9 mouse cellular contexts compared by ENCODE assay signal in genomic region chr12:91401049-91401352, GRCm38 (mm10). TPM values are rescaled to one million over a fixed set of nuclear protein-coding genes. Genes with fewer than 3 reads are reported as not detected.
DNase-seq lines count a peak whose midpoint lies in the region; ATAC-seq and TF ChIP-seq lines count a peak whose summit lies in the region.
"Had no signal": no experiment of that assay in that cellular context is flagged by ENCODE, and none has a peak within 500 bp of the region (broad histone marks: within the 10 kb centered on the region; RNA-seq: fewer than 3 reads in every experiment).

No protein-coding gene starts in this region.

- ATAC-seq in kidney, embryonic 14.5 days (ENCODE audit: low FRiP score, low TSS enrichment): peak; percentile 24
- no peak; the same call in 1 of the 2 replicates for ATAC-seq in embryonic facial prominence, embryonic 11.5 days (replicated peaks; ENCODE audit: insufficient number of reproducible peaks, low FRiP score, low TSS enrichment, low read depth)
- peak; percentile 15 for ATAC-seq in intestine, embryonic 15.5 days
- ATAC-seq in midbrain, postnatal 0 days (ENCODE audit: low FRiP score): peak; percentile 39; the same call in 1 of the 2 replicates

- H3K9ac ChIP-seq in kidney, embryonic 14.5 days (ENCODE audit: low read depth, low read length): peak overlapping the region; percentile 44; the same call in 1 of the 2 replicates
- H3K9ac ChIP-seq in embryonic facial prominence, embryonic 11.5 days (replicated peaks; ENCODE audit: low read length): peak overlapping the region; percentile 4; the same call in 1 of the 2 replicates
- H3K9ac ChIP-seq in intestine, embryonic 15.5 days: 0 out of 2 replicates have a peak overlapping the region, but pooled peaks have one; percentile 34
- peak overlapping the region; percentile 19; the same call in 1 of the 2 replicates for H3K9ac ChIP-seq in midbrain, postnatal 0 days (replicated peaks; ENCODE audit: low read length, poor library complexity, severe bottlenecking)

- WGBS in kidney, embryonic 14.5 days: 8% methylated on average over 12 of the region's 12 CpGs
- 5% methylated on average over 12 of the region's 12 CpGs for WGBS in embryonic facial prominence, embryonic 11.5 days
- WGBS in intestine, embryonic 15.5 days: 8% methylated on average over 12 of the region's 12 CpGs
- WGBS in midbrain, postnatal 0 days: 5% methylated on average over 12 of the region's 12 CpGs
- 9% methylated on average over 12 of the region's 12 CpGs for WGBS in cerebellum, adult 2 months

- no peak for TF ChIP-seq CTCF in midbrain, postnatal 0 days (IDR thresholded peaks at IDR 0.05)
- TF ChIP-seq CTCF in cerebellum, adult 2 months (IDR thresholded peaks at IDR 0.05; ENCODE audit: borderline replicate concordance, insufficient read depth, low read depth, low read length): no peak

- H3K4me3 ChIP-seq in kidney, embryonic 14.5 days (ENCODE audit: low read length): peak overlapping the region; percentile 46
- H3K4me3 ChIP-seq in embryonic facial prominence, embryonic 11.5 days (ENCODE audit: low read depth, low read length): peak overlapping the region; percentile 45
- peak overlapping the region; percentile 45 for H3K4me3 ChIP-seq in intestine, embryonic 15.5 days (replicated peaks)
- H3K4me3 ChIP-seq in midbrain, postnatal 0 days (ENCODE audit: low read depth, low read length): peak overlapping the region; percentile 42
- H3K4me3 ChIP-seq in cerebellum, adult 2 months (replicated peaks; ENCODE audit: insufficient read depth, low read depth, low read length): no peak overlapping the region

- TF ChIP-seq POLR2A in cerebellum, adult 2 months (IDR thresholded peaks at IDR 0.05; ENCODE audit: borderline replicate concordance, insufficient read depth, low read length): no peak

- no peak for DNase-seq in kidney, adult 8-10 months
- no peak for DNase-seq in embryonic facial prominence, embryonic 11.5 days (ENCODE audit: low spot score)
- DNase-seq in midbrain, postnatal 0 days (ENCODE audit: low spot score): no peak
- DNase-seq in frontal cortex, adult 2 months (ENCODE audit: extremely low spot score in 1 of 2, low spot score in 1 of 2): no peak
- no peak for DNase-seq in embryo, embryonic 10 days (ENCODE audit: low spot score)
- DNase-seq in cerebellum, adult 2 months: no peak
- DNase-seq: cerebellum, postnatal 36 days had no signal

- no peak overlapping the region for H3K27ac ChIP-seq in kidney, embryonic 14.5 days (ENCODE audit: low read depth, low read length)
- H3K27ac ChIP-seq in embryonic facial prominence, embryonic 11.5 days (replicated peaks; ENCODE audit: low read depth, low read length): no peak overlapping the region
- H3K27ac ChIP-seq in intestine, embryonic 15.5 days: no peak overlapping the region
- H3K27ac ChIP-seq in midbrain, postnatal 0 days (ENCODE audit: low read depth, low read length): no peak overlapping the region
- H3K27ac ChIP-seq in cerebellum, adult 2 months (ENCODE audit: insufficient read depth, low read length): no peak overlapping the region

- H3K27me3 ChIP-seq in kidney, embryonic 14.5 days (ENCODE audit: control insufficient read depth, insufficient read depth, low read length): peaks cover 23% of the 10 kb centered on the region; the same call in 1 of the 2 replicates
- H3K27me3 ChIP-seq in embryonic facial prominence, embryonic 11.5 days (ENCODE audit: control insufficient read depth, insufficient read depth, low read length): no peaks in the 10 kb centered on the region
- H3K27me3 ChIP-seq in intestine, embryonic 15.5 days (replicated peaks): peaks cover 12% of the 10 kb centered on the region
- peaks cover 11% of the 10 kb centered on the region; the same call in 1 of the 2 replicates for H3K27me3 ChIP-seq in midbrain, postnatal 0 days (ENCODE audit: insufficient read depth, low read length)
- no peaks in the 10 kb centered on the region for H3K27me3 ChIP-seq in cerebellum, adult 2 months (ENCODE audit: control insufficient read depth, insufficient read depth, low read length)

- H3K9me3 ChIP-seq in kidney, embryonic 14.5 days (ENCODE audit: control insufficient read depth, low read length): no peaks in the 10 kb centered on the region
- no peaks in the 10 kb centered on the region for H3K9me3 ChIP-seq in embryonic facial prominence, embryonic 11.5 days (replicated peaks; ENCODE audit: control insufficient read depth, low read length)
- H3K9me3 ChIP-seq in intestine, embryonic 15.5 days: no peaks in the 10 kb centered on the region
- no peaks in the 10 kb centered on the region for H3K9me3 ChIP-seq in midbrain, postnatal 0 days (ENCODE audit: low read length)

- H3K4me2 ChIP-seq in kidney, embryonic 14.5 days (replicated peaks; ENCODE audit: low read depth, low read length): peak overlapping the region; percentile 85
- H3K4me2 ChIP-seq in embryonic facial prominence, embryonic 11.5 days (ENCODE audit: low read depth, low read length): peak overlapping the region; percentile 81
- H3K4me2 ChIP-seq in intestine, embryonic 15.5 days (replicated peaks): peak overlapping the region; percentile 91
- H3K4me2 ChIP-seq in midbrain, postnatal 0 days (ENCODE audit: low read depth, low read length, poor library complexity, severe bottlenecking): peak overlapping the region; percentile 57

- no peaks in the 10 kb centered on the region for H3K36me3 ChIP-seq in kidney, embryonic 14.5 days (ENCODE audit: control insufficient read depth, insufficient read depth, low read length)
- no peaks in the 10 kb centered on the region for H3K36me3 ChIP-seq in embryonic facial prominence, embryonic 11.5 days (replicated peaks; ENCODE audit: control insufficient read depth, insufficient read depth, low read depth, low read length)
- no peaks in the 10 kb centered on the region for H3K36me3 ChIP-seq in intestine, embryonic 15.5 days
- H3K36me3 ChIP-seq in midbrain, postnatal 0 days (ENCODE audit: insufficient read depth, low read length): no peaks in the 10 kb centered on the region

- H3K4me1 ChIP-seq in kidney, embryonic 14.5 days (ENCODE audit: control insufficient read depth, insufficient read depth, low read length): peaks cover 4% of the 10 kb centered on the region; the same call in 1 of the 2 replicates
- H3K4me1 ChIP-seq in embryonic facial prominence, embryonic 11.5 days (ENCODE audit: control insufficient read depth, insufficient read depth, low read length): no peaks in the 10 kb centered on the region
- 0 out of 2 replicates have a peak, but pooled peaks cover 5% of the 10 kb centered on the region for H3K4me1 ChIP-seq in intestine, embryonic 15.5 days (replicated peaks)
- no peaks in the 10 kb centered on the region for H3K4me1 ChIP-seq in midbrain, postnatal 0 days (ENCODE audit: insufficient read depth, low read length)
- no peaks in the 10 kb centered on the region for H3K4me1 ChIP-seq in cerebellum, adult 2 months (ENCODE audit: control insufficient read depth, insufficient read depth, low read length)

RNA-seq across cellular contexts. Expression of gene Tshr, which starts 16.6 kb away (rescaled TPM):
- polyA plus RNA-seq in kidney, embryonic 14.5 days (2014; fragmentation: Nextera tagmentation; extraction: Ambion mirVana): 0.16 and 0.73 TPM in 2 replicates
- polyA plus RNA-seq in embryonic facial prominence, embryonic 11.5 days (2014; fragmentation: Nextera tagmentation; extraction: Ambion mirVana): 0.20 and 0.49 TPM in 2 replicates
- 0.33 and 0.34 TPM in 2 replicates for polyA plus RNA-seq in intestine, embryonic 15.5 days (2015; fragmentation: Nextera tagmentation; extraction: Ambion mirVana)
- 0.55 and 0.57 TPM in 2 replicates for total RNA-seq in midbrain, postnatal 0 days (2014; rRNA removed)
- polyA plus RNA-seq in midbrain, postnatal 0 days (2015; fragmentation: Nextera tagmentation; extraction: Ambion mirVana): 0.50 and 0.53 TPM in 2 replicates
- 0.34 and 0.38 TPM in 2 replicates for polyA plus RNA-seq in frontal cortex, adult 2 months (2012; rRNA removed)
- polyA plus RNA-seq in cerebellum, adult 2 months (2012; rRNA removed): 0.08 and 0.13 TPM in 2 replicates

RNA-seq across cellular contexts. Expression of gene Cep128, which starts 16.8 kb away (rescaled TPM):
- 7.4 and 8.6 TPM in 2 replicates for polyA plus RNA-seq in kidney, embryonic 14.5 days (2014; fragmentation: Nextera tagmentation; extraction: Ambion mirVana)
- polyA plus RNA-seq in embryonic facial prominence, embryonic 11.5 days (2014; fragmentation: Nextera tagmentation; extraction: Ambion mirVana): 10.7 and 10.8 TPM in 2 replicates
- polyA plus RNA-seq in intestine, embryonic 15.5 days (2015; fragmentation: Nextera tagmentation; extraction: Ambion mirVana): 5.8 and 9.0 TPM in 2 replicates
- 8.4 and 11.4 TPM in 2 replicates for total RNA-seq in midbrain, postnatal 0 days (2014; rRNA removed)
- polyA plus RNA-seq in midbrain, postnatal 0 days (2015; fragmentation: Nextera tagmentation; extraction: Ambion mirVana): 3.0 and 3.3 TPM in 2 replicates
- polyA plus RNA-seq in frontal cortex, adult 2 months (2012; rRNA removed): 7.6 and 8.3 TPM in 2 replicates
- 2.3 and 2.5 TPM in 2 replicates for polyA plus RNA-seq in cerebellum, adult 2 months (2012; rRNA removed)
